Mouse (Mus musculus) adrenal gland, adult (tissue): ENCODE measurements around the gene Vav2.

Experiments
- DNase-seq, 2 experiments: peaks; one replicate each; pipeline ENCODE4 v3.0.0; 2022 to 2023; ENCODE audit warnings: low spot score in 1 of 2; ENCODE audit not compliant: inconsistent age in 2 of 2

Gene Vav2

DNA sequence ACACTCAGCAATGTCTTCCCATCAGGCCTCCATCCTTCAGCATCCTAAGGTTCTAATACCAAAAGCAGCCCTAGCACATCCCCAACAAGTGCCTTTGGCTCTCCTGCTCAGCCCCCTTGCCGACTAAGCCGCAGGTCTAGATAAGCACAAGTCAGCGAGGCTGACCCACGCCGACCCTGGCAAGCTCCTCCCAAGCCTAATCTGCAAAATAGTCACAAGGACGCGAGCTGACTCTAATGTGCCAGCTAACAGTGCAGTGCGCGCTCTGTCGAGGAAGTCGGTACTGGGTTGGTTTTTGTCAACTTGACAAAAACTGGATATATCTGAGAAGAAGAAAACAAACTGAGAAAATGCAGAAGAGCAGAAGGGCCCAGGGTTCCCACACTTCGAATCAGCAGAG is 53.5 kb downstream of the Vav2 start:
- peak; percentile 70 to 86 for DNase-seq

DNA sequence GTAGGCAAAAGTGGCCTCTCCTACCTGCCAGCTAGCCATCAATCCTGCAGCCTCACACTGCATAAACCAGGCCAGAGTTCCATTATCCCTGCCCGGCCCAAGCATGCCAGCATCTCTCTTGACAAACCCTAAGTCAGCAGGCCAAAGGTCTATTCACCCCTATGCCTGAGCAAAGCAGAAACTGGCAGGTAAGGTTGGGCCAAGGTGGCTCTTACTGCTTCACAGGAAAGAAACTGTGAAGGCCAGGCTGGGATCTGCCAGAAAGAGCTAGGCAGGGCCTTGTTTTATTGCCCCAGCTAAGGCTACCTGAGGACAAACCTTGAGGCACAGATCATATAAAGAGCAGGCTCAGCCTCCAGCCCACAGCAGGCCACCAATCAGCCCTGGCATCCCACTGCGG is 55.4 kb downstream of the Vav2 start:
- DNase-seq: no peak

DNA sequence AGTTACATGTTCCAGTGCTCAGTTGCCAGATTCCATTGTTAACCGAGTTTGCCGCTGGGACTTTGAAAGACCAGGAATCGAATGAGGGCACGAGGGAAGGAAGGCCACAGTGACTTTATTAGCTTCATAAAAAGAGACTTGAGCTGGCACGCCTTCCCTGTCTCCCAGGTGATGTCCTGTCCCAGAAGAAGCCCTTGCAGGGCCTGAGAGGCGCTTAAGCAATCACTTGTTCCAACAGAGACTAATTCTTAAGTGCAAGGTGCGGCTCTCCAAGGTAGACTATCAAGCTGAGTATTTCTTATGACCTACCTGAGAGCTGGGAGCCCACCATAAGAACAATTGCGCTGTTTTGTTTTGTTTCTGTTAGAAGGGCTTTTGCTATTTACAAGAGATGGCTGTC is 57.9 kb downstream of the Vav2 start:
- DNase-seq: no peak

DNA sequence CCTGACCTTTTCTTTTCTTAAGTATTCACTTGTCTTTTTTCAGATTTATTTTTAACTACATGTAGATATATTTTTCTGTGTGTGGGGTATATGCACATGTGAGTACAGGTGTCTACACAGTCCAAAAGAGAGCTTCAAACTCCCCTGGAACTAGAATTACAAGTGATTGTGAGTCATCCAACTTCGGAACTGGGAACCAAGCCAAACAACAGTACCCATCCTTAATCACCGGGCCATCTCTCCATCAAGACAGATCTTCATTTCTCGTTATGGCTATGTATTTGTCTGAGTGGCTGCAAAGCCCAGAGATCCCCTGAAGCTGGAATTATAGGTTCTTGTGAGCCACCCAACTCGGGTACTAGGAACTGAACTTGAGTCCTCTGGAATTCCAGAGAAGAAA is 61.5 kb downstream of the Vav2 start:
- peak; percentile 56 to 82 for DNase-seq

DNA sequence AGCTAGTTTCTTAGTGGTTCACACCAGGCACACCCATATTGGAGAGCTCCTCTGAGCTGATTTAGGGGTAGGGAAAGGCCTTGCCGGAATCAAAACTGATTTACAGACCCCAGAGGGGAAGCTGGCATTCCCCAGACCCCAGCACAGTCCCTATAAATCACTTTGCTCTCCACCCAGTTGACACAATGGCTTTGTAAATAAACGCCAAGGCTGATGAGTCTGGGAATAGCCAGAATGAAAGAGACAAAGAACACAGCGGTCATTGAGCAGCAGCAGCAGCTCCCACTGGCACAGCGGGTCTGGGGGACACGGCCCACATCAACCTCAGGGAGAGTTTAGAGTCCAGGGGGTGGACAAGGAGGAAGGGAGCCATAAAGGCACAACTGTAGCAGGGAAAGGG is 65.0 kb downstream of the Vav2 start:
- no peak for DNase-seq

DNA sequence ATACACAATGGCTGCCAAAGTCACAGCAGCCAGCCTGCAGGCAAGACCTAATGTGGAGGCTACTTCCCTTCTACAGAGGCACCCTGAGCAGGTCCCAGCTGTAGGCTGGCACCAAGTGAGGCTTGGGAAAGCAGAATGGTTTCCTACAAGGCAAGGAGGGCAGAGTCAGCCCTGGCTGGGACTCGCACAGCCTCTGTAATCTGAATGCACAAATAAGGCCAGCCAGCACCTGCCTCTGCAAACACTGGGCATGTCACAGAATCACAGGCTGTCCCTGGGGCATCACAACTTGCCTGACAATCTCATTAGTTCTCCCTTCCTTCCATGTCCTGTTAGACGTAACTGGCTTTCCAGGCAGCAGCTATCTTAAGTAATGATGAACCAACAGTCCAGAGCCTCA is 68.4 kb downstream of the Vav2 start:
- DNase-seq: peak in 1 of 2 experiments; percentile 50

DNA sequence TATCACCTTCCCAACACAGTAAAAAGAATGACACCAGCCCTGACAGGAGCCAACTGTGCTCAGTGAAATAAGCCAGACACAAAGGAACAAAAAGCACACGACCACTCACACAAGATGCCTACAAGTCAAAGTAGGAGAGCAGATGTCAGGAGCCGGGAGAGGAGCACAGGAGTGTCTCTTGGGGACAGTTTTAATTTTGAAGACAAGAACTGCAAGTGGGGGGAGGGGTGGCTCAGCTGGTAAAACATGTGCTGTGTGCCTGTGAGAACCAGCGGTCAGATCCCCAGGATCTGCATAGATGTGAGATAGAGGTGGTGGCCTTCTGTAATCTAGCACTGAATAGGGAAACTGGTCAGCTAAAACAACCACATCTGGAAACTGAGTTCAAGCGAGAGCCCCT is 71.1 kb downstream of the Vav2 start:
- no peak for DNase-seq

DNA sequence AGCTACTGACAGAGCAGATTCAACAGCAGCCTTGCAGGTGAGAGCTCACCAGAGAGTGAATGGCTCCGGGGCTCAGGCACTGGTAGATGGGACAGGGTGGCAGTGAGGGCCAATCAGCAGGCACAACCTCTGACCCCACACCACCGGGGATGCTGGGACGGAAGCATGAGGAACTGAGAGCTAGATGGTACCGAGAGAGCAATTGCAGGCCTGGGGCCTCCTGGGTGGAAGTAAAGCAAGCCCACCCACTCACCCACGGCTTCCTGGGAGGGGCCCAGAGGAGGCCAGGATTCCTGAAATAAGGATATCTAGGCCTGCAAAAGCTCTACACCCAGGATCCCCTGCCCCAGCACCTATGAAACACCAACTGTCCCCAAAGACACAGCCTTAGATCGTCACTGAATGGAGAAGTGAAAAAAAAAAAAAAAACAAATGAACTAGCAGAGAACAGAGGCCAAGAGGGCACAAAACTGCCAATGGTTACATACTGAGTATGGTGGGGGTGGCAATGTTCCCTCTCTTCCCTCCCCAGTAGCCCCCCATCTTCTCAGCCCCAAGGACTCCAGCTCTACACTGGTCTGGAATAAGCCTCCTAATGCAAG is 72.1 kb downstream of the Vav2 start:
- DNase-seq: no peak

DNA sequence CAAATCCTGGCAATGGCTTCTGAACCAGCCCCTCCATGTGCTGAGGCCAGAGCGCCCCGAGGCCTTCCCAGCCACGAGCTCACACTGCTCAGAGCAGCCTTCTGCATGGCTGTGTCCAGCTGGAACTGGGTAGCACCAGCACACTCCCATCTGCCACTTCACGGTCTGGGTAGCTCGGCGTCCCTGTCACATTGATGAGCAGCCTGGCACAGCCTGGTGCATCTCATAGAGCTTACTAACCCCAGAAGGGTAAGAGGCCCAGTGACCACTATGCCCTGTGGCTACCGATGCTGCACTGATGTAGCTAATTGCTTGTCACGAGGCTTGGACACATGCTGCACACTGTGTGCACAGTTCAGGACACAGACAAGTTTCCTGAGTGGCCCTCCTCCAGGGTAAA is 74.1 kb downstream of the Vav2 start:
- DNase-seq: no peak

DNA sequence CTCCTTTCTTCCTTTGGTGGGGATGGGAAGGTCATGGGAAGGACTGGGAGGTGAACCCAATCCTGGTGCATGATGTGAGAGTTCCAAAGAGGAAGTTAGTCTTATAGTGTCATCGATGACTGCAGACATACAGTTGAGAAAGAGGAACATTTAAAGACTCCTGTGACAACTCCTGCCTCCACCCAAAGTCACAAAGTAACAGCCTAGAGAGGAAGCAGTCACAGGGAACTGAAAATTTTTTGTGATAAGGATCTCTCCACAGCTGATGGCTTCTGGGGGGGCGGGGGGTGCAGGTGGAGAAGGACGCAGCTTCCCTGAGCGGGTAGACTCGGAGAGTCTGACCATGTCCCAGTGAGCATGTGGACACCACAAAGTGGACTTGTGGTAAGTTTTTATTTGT is 76.5 kb downstream of the Vav2 start:
- no peak for DNase-seq

DNA sequence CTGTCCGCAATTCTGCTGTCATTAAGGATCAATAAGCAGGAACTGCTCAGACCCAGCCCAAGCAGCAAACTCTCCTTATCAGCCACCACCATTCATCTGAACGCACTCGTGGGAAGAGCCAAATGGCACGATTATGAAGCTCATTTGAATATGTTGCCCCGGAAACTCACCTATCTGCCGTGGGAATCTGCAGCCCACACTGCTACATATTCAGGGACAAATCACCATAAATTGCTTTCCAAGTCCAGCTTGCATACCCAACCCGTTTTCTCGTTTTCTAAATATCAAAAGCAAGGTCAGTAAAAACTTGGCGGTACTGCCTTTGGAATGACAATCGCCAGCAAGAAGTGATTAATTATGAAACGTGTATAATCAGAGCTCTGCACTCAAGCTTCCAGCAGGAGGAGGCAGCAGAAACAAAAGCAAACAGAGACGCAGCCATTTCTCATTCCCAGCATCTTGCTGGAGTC is 82.8 kb downstream of the Vav2 start:
- peak; percentile 45 to 87 for DNase-seq

DNA sequence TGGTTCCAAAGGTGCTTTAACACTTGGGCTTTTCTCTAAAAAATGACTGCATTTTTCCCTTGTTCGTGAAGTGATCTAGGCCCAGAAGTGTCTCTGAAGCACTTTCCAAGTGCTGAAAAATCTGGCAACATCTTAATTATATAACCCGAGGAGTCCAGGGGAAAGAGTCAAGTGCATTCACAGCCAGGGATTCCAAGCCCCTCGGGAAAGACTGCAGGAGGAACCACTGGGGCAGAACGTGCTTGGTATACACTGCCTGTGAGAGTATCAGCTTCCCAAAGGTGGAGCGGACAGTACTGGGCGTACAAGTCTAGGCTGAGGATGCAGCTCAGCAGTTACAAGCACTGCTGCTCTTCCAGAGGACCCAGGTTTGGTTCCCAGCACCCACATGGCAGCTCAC is 86.2 kb downstream of the Vav2 start:
- DNase-seq: no peak

DNA sequence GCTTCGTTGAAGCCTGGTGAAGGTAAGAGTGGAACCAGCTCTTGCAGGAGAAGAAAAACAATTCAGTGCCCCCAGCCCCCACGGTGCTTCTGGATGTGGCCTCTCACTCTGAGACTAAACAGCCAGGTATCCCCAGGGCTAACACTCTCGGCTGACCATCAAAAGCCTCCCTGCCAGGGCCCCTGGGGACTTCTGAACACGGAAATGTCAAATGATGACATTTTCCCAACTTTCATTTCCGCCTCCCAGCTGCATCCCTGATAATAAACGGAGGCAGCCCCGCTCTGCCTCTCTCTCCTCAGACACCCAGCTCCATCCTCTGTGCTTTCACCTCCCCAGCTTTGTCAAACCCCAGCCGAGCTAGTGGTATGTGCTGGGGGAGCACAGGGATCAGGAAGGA is 87.8 kb downstream of the Vav2 start:
- DNase-seq: peak in 1 of 2 experiments; percentile 74

DNA sequence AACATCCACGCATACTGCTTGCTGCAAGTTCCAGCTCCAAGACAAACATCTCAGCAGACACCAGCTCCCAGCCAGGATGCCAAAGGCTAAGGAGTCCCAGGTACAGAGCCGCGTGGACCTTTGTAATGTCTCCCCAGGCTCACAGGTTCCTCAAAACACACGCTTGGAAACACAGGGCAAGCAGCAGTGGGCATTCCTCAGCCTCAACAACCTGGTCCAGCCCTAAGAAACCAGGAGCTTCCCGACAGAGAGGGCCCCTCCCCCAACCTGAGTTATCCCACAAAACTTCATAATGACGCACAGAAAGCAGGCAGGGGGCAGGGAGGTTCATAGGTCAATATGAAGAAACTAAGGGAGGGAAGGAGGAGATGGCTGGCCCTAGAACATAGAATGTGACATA is 89.6 kb downstream of the Vav2 start:
- no peak for DNase-seq

DNA sequence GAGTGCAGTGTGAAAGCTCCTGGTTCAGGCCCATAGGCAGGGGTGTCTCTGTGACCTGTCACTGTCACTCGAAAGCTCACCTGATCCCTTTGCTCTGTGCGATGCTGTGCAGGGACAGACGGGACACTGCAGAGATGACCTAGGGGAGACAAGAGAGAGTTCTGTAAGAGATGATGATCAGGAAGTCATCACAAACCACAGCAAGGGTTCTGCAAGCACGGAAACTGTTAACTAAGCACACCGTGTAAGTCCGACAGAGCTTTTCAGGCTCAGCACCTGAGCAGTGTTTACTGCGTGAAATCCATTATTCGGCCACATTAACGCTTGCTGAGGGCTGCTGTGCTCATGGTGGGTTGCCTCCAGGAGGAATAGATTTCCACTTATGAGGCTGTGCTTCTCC is 90.2 kb downstream of the Vav2 start:
- no peak for DNase-seq

DNA sequence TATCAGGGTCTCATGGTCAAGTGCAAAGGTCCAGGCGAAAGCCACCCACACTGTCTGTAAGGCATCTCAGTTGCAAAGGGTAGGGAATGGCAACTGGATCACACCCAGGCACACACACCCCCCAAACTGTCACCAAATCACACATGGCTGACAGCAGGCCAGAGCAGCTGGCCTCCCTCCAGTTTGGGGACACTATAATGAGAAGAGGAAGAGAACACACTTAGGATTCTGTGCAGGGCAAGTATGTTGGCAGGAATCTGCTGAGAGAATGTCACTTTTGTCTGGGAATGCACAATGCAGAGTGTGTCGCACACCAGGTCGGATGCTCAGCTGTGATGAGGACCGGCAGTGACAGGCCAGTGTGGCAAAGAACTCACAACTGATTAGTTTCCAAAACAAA is 92.0 kb downstream of the Vav2 start:
- DNase-seq: no peak

DNA sequence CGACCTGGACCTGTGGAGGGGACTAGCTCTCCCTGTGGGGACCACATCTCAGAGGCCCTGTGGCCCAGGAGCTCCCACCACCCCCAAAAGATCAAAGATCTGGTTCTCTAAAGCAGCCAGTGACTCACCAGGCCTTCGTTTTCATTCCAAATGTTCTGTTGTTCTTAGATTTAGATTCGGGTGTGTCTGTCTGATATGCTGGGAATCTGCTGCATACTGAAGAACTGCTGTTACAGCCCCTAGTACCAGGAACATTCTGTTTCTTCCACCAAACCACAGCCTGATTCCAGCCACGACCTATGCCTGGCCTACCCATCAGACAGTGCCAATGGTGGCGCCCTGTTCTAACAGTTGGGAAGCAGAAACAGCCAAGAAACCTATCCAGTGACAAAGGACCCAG is 95.3 kb downstream of the Vav2 start:
- peak; percentile 58 to 72 for DNase-seq

DNA sequence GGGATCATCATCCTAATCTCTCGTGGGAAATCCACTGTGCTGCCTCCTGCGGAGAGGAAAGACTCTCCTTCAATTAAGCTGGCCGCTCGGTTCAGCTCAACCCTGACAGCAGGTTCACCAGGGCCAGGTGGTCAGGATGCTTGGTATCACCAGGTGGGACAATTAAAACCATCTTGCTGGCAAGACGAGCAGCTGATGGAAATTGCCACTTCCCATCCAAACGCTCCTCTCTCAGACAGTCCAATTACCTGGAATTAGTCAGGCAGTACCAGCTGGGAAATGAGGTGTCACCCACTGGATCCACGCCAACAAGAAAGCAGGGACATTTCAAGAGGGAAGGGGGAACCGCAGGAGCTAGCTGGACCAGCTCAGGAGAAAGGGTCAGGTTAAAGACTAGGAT is 96.4 kb downstream of the Vav2 start:
- peak in 1 of 2 experiments; percentile 50 for DNase-seq

DNA sequence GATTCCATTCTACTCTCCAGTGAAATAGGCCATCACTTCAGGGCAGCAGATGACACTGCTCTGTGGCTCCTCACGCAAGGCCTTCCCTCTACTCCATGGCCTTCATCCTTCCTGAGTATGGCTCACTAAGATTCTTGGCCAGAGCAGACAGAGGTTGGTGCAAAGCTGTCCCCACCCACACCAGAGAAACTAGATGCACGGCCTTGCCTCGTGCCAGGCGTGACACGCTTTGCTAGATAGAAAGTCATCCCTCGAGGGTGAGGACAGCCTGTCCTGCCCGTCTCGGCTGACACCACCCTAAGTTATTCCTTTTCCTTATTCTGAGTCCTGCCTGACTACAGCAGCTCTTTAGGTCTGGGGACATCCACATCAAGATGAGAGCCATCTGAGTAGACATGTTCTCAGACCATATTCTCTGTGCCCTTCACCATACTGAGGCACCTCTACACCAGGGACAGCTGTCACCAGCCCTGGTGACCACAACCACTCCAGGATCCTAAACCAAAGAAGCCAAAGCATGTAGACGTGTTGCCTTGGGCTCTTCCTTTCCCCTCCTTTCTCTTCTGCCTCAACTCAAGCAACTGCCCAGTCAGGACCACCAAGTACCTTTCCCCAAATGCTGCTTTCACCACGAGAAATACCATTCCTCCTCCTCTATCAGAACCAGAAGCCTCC is 97.3 kb downstream of the Vav2 start:
- DNase-seq: peak; percentile 90 to 93

DNA sequence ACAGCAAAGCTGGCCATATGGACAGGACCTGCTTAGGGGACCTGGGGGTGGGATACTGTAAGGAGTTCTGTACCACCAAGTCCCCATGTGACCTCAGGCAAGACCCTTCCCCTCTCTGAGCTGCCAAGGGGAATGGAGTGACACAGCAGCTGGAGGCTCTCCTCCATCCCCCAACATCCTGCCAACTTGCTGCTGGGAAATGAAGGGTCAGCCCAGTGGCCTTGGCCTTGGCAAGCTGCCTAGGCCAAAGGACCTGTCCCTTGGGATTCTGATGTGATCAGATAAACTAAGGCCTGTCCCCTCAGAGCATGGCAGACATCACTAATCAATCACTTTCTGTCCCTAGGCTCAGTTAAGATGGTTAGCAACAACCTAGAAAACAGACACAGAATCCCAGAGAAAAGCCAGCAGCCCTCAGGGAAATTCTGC is 98.2 kb downstream of the Vav2 start:
- DNase-seq: peak; percentile 70 to 88

DNA sequence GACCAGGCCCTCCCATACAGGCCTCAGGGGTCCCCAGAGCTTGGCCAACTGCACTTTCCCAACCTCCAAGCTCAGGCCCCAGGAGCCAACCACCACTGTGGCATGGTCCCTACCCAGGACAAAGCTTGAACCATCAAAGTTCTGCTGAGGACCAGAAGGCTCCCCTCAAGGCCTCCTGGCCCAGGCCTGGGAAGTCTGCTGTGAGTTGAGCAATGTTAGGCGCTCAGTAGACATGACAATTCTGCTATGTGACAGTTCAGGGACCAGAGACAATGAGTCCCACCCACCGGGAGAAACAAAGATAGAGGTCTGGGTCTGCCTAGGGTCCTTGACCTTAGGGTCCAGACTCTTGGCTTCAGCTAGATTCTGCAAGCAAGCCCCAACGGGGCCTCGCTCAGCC is 98.9 kb downstream of the Vav2 start:
- DNase-seq: peak in 1 of 2 experiments; percentile 73

DNA sequence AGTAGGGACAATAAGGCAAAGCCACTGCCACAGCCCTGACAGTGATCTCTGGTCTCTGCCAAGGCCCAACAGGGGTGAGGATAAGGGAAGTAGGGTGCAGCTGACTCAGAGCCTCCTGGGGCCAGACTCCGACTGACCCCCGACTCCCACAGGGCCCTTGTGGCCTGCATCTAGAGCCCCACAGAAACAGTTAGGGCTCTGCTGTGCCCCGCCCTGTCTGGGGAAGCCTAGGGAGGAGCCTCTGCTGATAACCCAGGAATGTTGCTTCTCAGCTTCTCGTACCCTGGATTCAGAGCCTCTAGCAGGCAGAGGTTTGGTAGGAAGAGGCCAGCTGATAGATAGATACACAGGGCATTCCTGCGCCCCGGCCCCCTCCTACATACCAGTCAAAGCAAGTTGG is 99.8 kb downstream of the Vav2 start:
- peak; percentile 45 to 70 for DNase-seq

DNA sequence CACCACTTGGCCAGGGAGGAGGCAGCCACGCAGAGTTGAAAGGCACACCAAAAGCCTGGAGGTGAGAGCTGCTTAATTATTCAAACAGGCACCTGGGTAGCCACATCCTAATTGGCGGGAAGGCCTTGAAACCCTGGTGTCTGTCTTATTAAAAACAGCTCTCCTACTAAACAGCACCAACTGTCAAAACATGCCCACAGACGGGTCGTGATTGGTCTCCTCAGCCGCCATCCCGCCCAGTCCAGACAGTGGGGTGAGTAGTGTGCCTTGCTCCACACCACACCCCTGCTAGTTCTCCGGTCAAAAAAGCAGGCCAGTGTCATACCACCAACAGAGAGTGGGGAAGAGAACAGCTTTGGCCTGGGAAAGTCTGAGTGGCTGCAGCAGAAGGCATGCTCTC is 100.5 kb downstream of the Vav2 start:
- peak in 1 of 2 experiments; percentile 48 for DNase-seq
